Mouse (Mus musculus) skeletal muscle tissue, postnatal 0 days (tissue): Measurements from ENCODE around the gene Olfr1120. TPM values are rescaled to one million over a fixed set of nuclear protein-coding genes. Genes with fewer than 3 reads are reported as not detected.

Experiments used
- polyA plus RNA-seq: library from polyadenylated mRNA; unstranded; fragments of >200 nt; fragmentation: Nextera tagmentation; extraction: Ambion mirVana; gene quantifications from 2 replicates; pipeline ENCODE4 v1.2.1, GENCODE M21; 2015

The Olfr1120 gene
- polyA plus RNA-seq = not detected in 2 replicates

GRCm38 (mm10) chr2:87354515-87354914 is at the start of gene Olfr1120:
Gene Olfr1120 (plus strand): TSS chr2:87354815.

GRCm38 (mm10) chr2:87307281-87307680 is 47.3 kb upstream of the Olfr1120 start, which contains the start of gene Olfr1118:
Gene Olfr1118 (plus strand): TSS chr2:87307581.

GRCm38 (mm10) chr2:87369595-87369994 is 15.0 kb downstream of the Olfr1120 start, which contains the start of gene Olfr1121:
Gene Olfr1121 (plus strand): TSS chr2:87369895.

GRCm38 (mm10) chr2:87385549-87385948 is 30.9 kb downstream of the Olfr1120 start, which contains the start of gene Olfr1122:
Gene Olfr1122 (plus strand): TSS chr2:87385849.

Other genes with a start within 250 kb of the Olfr1120 start
- gene Olfr259, start 240.2 kb upstream of the Olfr1120 start, polyA plus RNA-seq = not detected in 2 replicates
- not detected in 2 replicates for gene Olfr1110, start 214.5 kb upstream of the Olfr1120 start, polyA plus RNA-seq
- gene Olfr1111, start 202.2 kb upstream of the Olfr1120 start, polyA plus RNA-seq = not detected in 2 replicates
- not detected in 2 replicates for gene Olfr1112, start 167.0 kb upstream of the Olfr1120 start, polyA plus RNA-seq
- gene Olfr1113, start 145.8 kb upstream of the Olfr1120 start, polyA plus RNA-seq = not detected in 2 replicates
- not detected in 2 replicates for gene Olfr1115, start 106.8 kb upstream of the Olfr1120 start, polyA plus RNA-seq
- gene Olfr1116, start 87.3 kb upstream of the Olfr1120 start, polyA plus RNA-seq = not detected in 2 replicates
- gene Olfr1118, start 47.2 kb upstream of the Olfr1120 start, polyA plus RNA-seq = not detected in 2 replicates
- not detected in 2 replicates for gene Olfr1121, start 15.1 kb downstream of the Olfr1120 start, polyA plus RNA-seq
- not detected in 2 replicates for gene Olfr1122, start 31.0 kb downstream of the Olfr1120 start, polyA plus RNA-seq
- gene Olfr1123, start 61.8 kb downstream of the Olfr1120 start, polyA plus RNA-seq = not detected in 2 replicates
- 0.05 TPM in 1 of 2 replicates, not detected in the other for gene Olfr1124, start 75.5 kb downstream of the Olfr1120 start, polyA plus RNA-seq
- not detected in 2 replicates for gene Olfr1126, start 99.1 kb downstream of the Olfr1120 start, polyA plus RNA-seq
- not detected in 2 replicates for gene Pramel7, start 142.3 kb downstream of the Olfr1120 start, polyA plus RNA-seq
- gene Pramel6, start 151.8 kb downstream of the Olfr1120 start, polyA plus RNA-seq = not detected in 2 replicates
- not detected in 2 replicates for gene Olfr153, start 177.0 kb downstream of the Olfr1120 start, polyA plus RNA-seq
- not detected in 2 replicates for gene Olfr1128, start 190.7 kb downstream of the Olfr1120 start, polyA plus RNA-seq
- gene Olfr1129, start 219.1 kb downstream of the Olfr1120 start, polyA plus RNA-seq = not detected in 2 replicates